Mouse (Mus musculus) heart, adult 8-10 months (tissue): ENCODE measurements at regions not wholly inside any gene's neighbourhood (a gene's known extent, or its start where the extent isn't known, plus 50 kb on each side); places are given as distances from the start of the nearest gene placed in this dataset.

Experiments used
- DNase-seq: peaks from one replicate; pipeline ENCODE4 v3.0.0; 2022; ENCODE audit warnings: low spot score

- no peak for DNase-seq
Observed at GRCm38 (mm10) chr15:52095629-52096190, 1789.0 kb upstream of the Gm7489 start.

GRCm38 (mm10) chr15:52108761-52109160 lies 1775.9 kb upstream of the Gm7489 start:
- DNase-seq: no peak

GRCm38 (mm10) chr15:52114368-52115036 lies 1770.2 kb upstream of the Gm7489 start:
- DNase-seq: no peak

GRCm38 (mm10) chr15:52136693-52137092 lies 1748.0 kb upstream of the Gm7489 start:
- no peak for DNase-seq

- DNase-seq: no peak
Observed at GRCm38 (mm10) chr15:52153421-52153820, 1731.3 kb upstream of the Gm7489 start.

GRCm38 (mm10) chr15:52155784-52156183 lies 1728.9 kb upstream of the Gm7489 start:
- no peak for DNase-seq

- DNase-seq: no peak
Observed at GRCm38 (mm10) chr15:52156779-52157178, 1727.9 kb upstream of the Gm7489 start.

GRCm38 (mm10) chr15:52160181-52161088 lies 1724.3 kb upstream of the Gm7489 start:
- peak; percentile 41 for DNase-seq

GRCm38 (mm10) chr15:52161089-52161442 lies 1723.6 kb upstream of the Gm7489 start:
- DNase-seq: no peak

- no peak for DNase-seq
Observed at GRCm38 (mm10) chr15:52161568-52162316, 1723.0 kb upstream of the Gm7489 start.

GRCm38 (mm10) chr15:52166144-52166543 lies 1718.6 kb upstream of the Gm7489 start:
- no peak for DNase-seq

GRCm38 (mm10) chr15:52166595-52167443 lies 1717.9 kb upstream of the Gm7489 start:
- DNase-seq: no peak

GRCm38 (mm10) chr15:52167811-52168210 lies 1716.9 kb upstream of the Gm7489 start:
- no peak for DNase-seq

- no peak for DNase-seq
Observed at GRCm38 (mm10) chr15:52176951-52177350, 1707.8 kb upstream of the Gm7489 start.

GRCm38 (mm10) chr15:52178668-52179067 lies 1706.0 kb upstream of the Gm7489 start:
- no peak for DNase-seq

GRCm38 (mm10) chr15:52179379-52179778 lies 1705.3 kb upstream of the Gm7489 start:
- DNase-seq: no peak

GRCm38 (mm10) chr15:52191176-52191575 lies 1693.5 kb upstream of the Gm7489 start:
- DNase-seq: no peak

GRCm38 (mm10) chr15:52207271-52207670 lies 1677.4 kb upstream of the Gm7489 start:
- DNase-seq: no peak

GRCm38 (mm10) chr15:52232442-52232841 lies 1652.3 kb upstream of the Gm7489 start:
- no peak for DNase-seq

- DNase-seq: no peak
Observed at GRCm38 (mm10) chr15:52236220-52236619, 1648.5 kb upstream of the Gm7489 start.

GRCm38 (mm10) chr15:52242890-52243289 lies 1641.8 kb upstream of the Gm7489 start:
- no peak for DNase-seq
